Mouse (Mus musculus) macrophage (primary cell): ENCODE results near the gene Tcf3. TPM values are rescaled to one million over a fixed set of nuclear protein-coding genes. Genes with fewer than 3 reads are reported as not detected.

Experiments used
- H3K27ac ChIP-seq: fragments of 350-480 bp; formaldehyde crosslinking; 2 replicates; pipeline ENCODE4 v1.9.0; 2021
- H3K36me3 ChIP-seq: fragments of 350-480 bp; formaldehyde crosslinking; 2 replicates; pipeline ENCODE4 v1.9.0; 2021; ENCODE audit errors: inconsistent target
- H3K4me3 ChIP-seq: fragments of 350-480 bp; formaldehyde crosslinking; 2 replicates; pipeline ENCODE4 v1.9.0; 2021; ENCODE audit errors: inconsistent target
- H3K79me2 ChIP-seq: fragments of 350-480 bp; formaldehyde crosslinking; 2 replicates; pipeline ENCODE4 v1.9.0; 2021; ENCODE audit errors: inconsistent target
- WGBS: methylation state at CpG from one replicate; pipeline ENCODE4 v1.1.7; 2026; ENCODE audit warnings: inconsistent platforms; ENCODE audit not compliant: missing documents; 5-methylcytosine and 5-hydroxymethylcytosine counted together
- polyA plus RNA-seq: library from polyadenylated mRNA; stranded (reverse); fragments of 250-400 nt; gene quantifications from 3 replicates; pipeline ENCODE4 v1.2.4, GENCODE M21; 2018; ENCODE audit warnings: inconsistent platforms

Gene Tcf3
- polyA plus RNA-seq, 1 experiment from 2014 or later: 9.2 TPM

- Histone ChIP-seq H3K36me3 (peaks cover 40% of the 10 kb centered on the region), H3K27ac (no peak overlapping the region), H3K4me3 (no peak overlapping the region), H3K79me2 (peaks cover 34% of the 10 kb centered on the region)
- 94% methylated on average over 11 of the region's 11 CpGs for WGBS
Observed at GRCm38 (mm10) chr10:80396822-80397523, 36.5 kb downstream of the Tcf3 start.

- Histone ChIP-seq H3K27ac (no peak overlapping the region), H3K4me3 (no peak overlapping the region), H3K79me2 (peaks cover 34% of the 10 kb centered on the region), H3K36me3 (peaks cover 38% of the 10 kb centered on the region)
- WGBS: 95% methylated on average over 35 of the region's 35 CpGs
Observed at GRCm38 (mm10) chr10:80395025-80395627, 38.3 kb downstream of the Tcf3 start.

GRCm38 (mm10) chr10:80392687-80393086 is 40.8 kb downstream of the Tcf3 start:
- WGBS: 92% methylated on average over 5 of the region's 5 CpGs
- H3K4me3 ChIP-seq: no peak overlapping the region
- H3K27ac ChIP-seq: no peak overlapping the region
- H3K79me2 ChIP-seq: peaks cover 27% of the 10 kb centered on the region
- peaks cover 38% of the 10 kb centered on the region for H3K36me3 ChIP-seq

- no peak overlapping the region for H3K27ac ChIP-seq
- no peak overlapping the region for H3K4me3 ChIP-seq
- H3K36me3 ChIP-seq: peaks cover 38% of the 10 kb centered on the region
- WGBS: 89% methylated on average over 9 of the region's 9 CpGs
- peaks cover 17% of the 10 kb centered on the region; the same call in 1 of the 2 replicates for H3K79me2 ChIP-seq
Observed at GRCm38 (mm10) chr10:80390697-80391096, 42.8 kb downstream of the Tcf3 start.

GRCm38 (mm10) chr10:80389185-80389708 is 44.2 kb downstream of the Tcf3 start:
- H3K79me2 ChIP-seq: peaks cover 25% of the 10 kb centered on the region; the same call in 1 of the 2 replicates
- WGBS: 41% methylated on average over 4 of the region's 4 CpGs
- H3K36me3 ChIP-seq: peaks cover 25% of the 10 kb centered on the region
- H3K27ac ChIP-seq: no peak overlapping the region
- no peak overlapping the region for H3K4me3 ChIP-seq

GRCm38 (mm10) chr10:80388731-80389130 is 44.7 kb downstream of the Tcf3 start:
- 41% methylated on average over 2 of the region's 2 CpGs for WGBS
- H3K27ac ChIP-seq: no peak overlapping the region
- H3K79me2 ChIP-seq: peaks cover 30% of the 10 kb centered on the region; the same call in 1 of the 2 replicates
- H3K36me3 ChIP-seq: peaks cover 19% of the 10 kb centered on the region
- no peak overlapping the region for H3K4me3 ChIP-seq

- Histone ChIP-seq H3K4me3 (peak within 1 kb of the TSS; percentile 41), H3K79me2 (peaks cover 37% of the 10 kb centered on the region; the same call in 1 of the 2 replicates), H3K27ac (peak within 1 kb of the TSS; percentile 36; the same call in 1 of the 2 replicates), H3K36me3 (peaks cover 8% of the 10 kb centered on the region; the same call in 1 of the 2 replicates)
- 0% methylated on average over 4 of the region's 61 CpGs for WGBS
Observed at GRCm38 (mm10) chr10:80387522-80387959, 45.9 kb downstream of the Tcf3 start, which contains the start of gene Mex3d. Gene Mex3d, minus strand, starts transcription at chr10:80387659.

GRCm38 (mm10) chr10:80386735-80387471 is 46.5 kb downstream of the Tcf3 start:
- 4% methylated on average over 65 of the region's 94 CpGs for WGBS
- Histone ChIP-seq H3K36me3 (peaks cover 1% of the 10 kb centered on the region; the same call in 1 of the 2 replicates), H3K27ac (no peak overlapping the region), H3K4me3 (peak overlapping the region; percentile 26), H3K79me2 (peaks cover 37% of the 10 kb centered on the region; the same call in 1 of the 2 replicates)

- Histone ChIP-seq H3K36me3 (no peaks in the 10 kb centered on the region), H3K79me2 (peaks cover 37% of the 10 kb centered on the region; the same call in 1 of the 2 replicates), H3K27ac (no peak overlapping the region), H3K4me3 (peak overlapping the region; percentile 26)
- WGBS: 46% methylated on average over 34 of the region's 34 CpGs
Observed at GRCm38 (mm10) chr10:80385811-80386734, 47.4 kb downstream of the Tcf3 start.

- H3K27ac ChIP-seq: no peak overlapping the region
- no peak overlapping the region for H3K4me3 ChIP-seq
Observed at GRCm38 (mm10) chr10:80385310-80385709, 48.1 kb downstream of the Tcf3 start.

GRCm38 (mm10) chr10:80384709-80385108 is 48.7 kb downstream of the Tcf3 start:
- peaks cover 37% of the 10 kb centered on the region; the same call in 1 of the 2 replicates for H3K79me2 ChIP-seq
- H3K36me3 ChIP-seq: no peaks in the 10 kb centered on the region
- H3K27ac ChIP-seq: no peak overlapping the region
- 93% methylated on average over 7 of the region's 7 CpGs for WGBS
- no peak overlapping the region for H3K4me3 ChIP-seq

More at GRCm38 (mm10) chr10:80385310-80385709, 48.1 kb downstream of the Tcf3 start:
- H3K79me2 ChIP-seq: peaks cover 37% of the 10 kb centered on the region; the same call in 1 of the 2 replicates
- 92% methylated on average over 7 of the region's 7 CpGs for WGBS
- no peaks in the 10 kb centered on the region for H3K36me3 ChIP-seq

- peaks cover 37% of the 10 kb centered on the region; the same call in 1 of the 2 replicates for H3K79me2 ChIP-seq
- no peaks in the 10 kb centered on the region for H3K36me3 ChIP-seq
- no peak overlapping the region for H3K4me3 ChIP-seq
- no peak overlapping the region for H3K27ac ChIP-seq
- 74% methylated on average over 4 of the region's 4 CpGs for WGBS
Observed at GRCm38 (mm10) chr10:80384115-80384639, 49.3 kb downstream of the Tcf3 start.

GRCm38 (mm10) chr10:80383431-80383830 is 50.0 kb downstream of the Tcf3 start:
- no peak overlapping the region for H3K4me3 ChIP-seq
- 88% methylated on average over 4 of the region's 4 CpGs for WGBS
- no peak overlapping the region for H3K27ac ChIP-seq
- H3K36me3 ChIP-seq: no peaks in the 10 kb centered on the region
- H3K79me2 ChIP-seq: peaks cover 37% of the 10 kb centered on the region; the same call in 1 of the 2 replicates
